Mouse (Mus musculus) neutrophil, adult 65 days (primary cell): ENCODE data around the gene Olfr161. TPM values are rescaled to one million over a fixed set of nuclear protein-coding genes. Genes with fewer than 3 reads are reported as not detected.

ENCODE experiments used
- total RNA-seq: library from RNA; stranded (reverse); gene quantifications from 2 replicates; pipeline ENCODE4 v1.2.4, GENCODE M21; 2023

The Olfr161 gene
- total RNA-seq = not detected in 2 replicates

GRCm38 (mm10) chr16:3590691-3591090, at the start of gene Olfr161:
TSS of gene Olfr161 (plus strand) at chr16:3591042.

Other genes starting within 250 kb of the Olfr161 start
- gene Mefv, start 127.1 kb downstream of the Olfr161 start, total RNA-seq = 33.3 and 33.9 TPM in 2 replicates
- gene Zfp263, start 153.1 kb downstream of the Olfr161 start, total RNA-seq = 55.0 and 87.0 TPM in 2 replicates
- gene Olfr15, start 239.8 kb downstream of the Olfr161 start, total RNA-seq = not detected in 2 replicates